Mouse (Mus musculus): ENCODE measurements around the gene Akap2. TPM values are rescaled to one million over a fixed set of nuclear protein-coding genes. Genes with fewer than 3 reads are reported as not detected.
A peak's percentile ranks its signal among the peaks of the same experiment; 100 is the strongest.

Akap2 gene
- polyA plus RNA-seq, 1 experiment from 2014 or later = 7.9 TPM

GRCm38 (mm10) chr4:57829131-57829530, 111.7 kb downstream of the Akap2 start:
- Histone ChIP-seq H3K4me2 (no peak overlapping the region), H3K27ac (no peak overlapping the region), H3K36me3 (ENCODE audit: poor library complexity, severe bottlenecking) (no peaks in the 10 kb centered on the region), H3K9ac (no peak overlapping the region), H3K4me3 (no peak overlapping the region), H3K27me3 (no peaks in the 10 kb centered on the region), H3K9me3 (replicated peaks) (no peaks in the 10 kb centered on the region), H3K4me1 (peaks cover 23% of the 10 kb centered on the region)
- no peak for ATAC-seq
- 73% methylated on average over 9 of the region's 9 CpGs for WGBS

DNA sequence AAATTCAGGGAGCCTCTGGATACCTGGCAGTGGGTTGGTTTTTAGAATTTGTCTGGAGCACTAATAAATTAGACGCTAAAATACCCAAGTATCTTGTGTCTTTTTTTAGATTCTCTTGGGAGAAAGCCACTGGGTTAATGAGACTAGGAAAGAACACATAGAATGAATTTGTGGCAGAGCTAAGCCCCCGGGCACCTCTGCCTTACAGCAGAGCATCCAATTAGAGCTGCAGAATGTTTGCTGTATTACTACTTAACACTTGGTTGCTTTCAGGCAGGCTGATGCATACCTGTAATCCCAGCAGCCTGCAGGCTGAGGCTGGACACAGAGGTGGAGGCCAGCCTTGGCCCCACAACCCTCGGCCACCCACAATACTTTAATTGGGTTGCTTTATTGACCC, 112.3 kb downstream of the Akap2 start:
- 0 out of 2 replicates have a peak overlapping the region, but pooled peaks have one; percentile 1 for H3K27ac ChIP-seq
- H3K4me1 ChIP-seq = peaks cover 17% of the 10 kb centered on the region
- no peaks in the 10 kb centered on the region for H3K36me3 ChIP-seq (ENCODE audit: poor library complexity, severe bottlenecking)
- H3K27me3 ChIP-seq = no peaks in the 10 kb centered on the region
- no peak overlapping the region for H3K4me3 ChIP-seq
- 40% methylated on average over 3 of the region's 3 CpGs for WGBS
- peak; percentile 71 for ATAC-seq
- no peak overlapping the region for H3K9ac ChIP-seq
- no peaks in the 10 kb centered on the region for H3K9me3 ChIP-seq (replicated peaks)
- no peak overlapping the region for H3K4me2 ChIP-seq

DNA sequence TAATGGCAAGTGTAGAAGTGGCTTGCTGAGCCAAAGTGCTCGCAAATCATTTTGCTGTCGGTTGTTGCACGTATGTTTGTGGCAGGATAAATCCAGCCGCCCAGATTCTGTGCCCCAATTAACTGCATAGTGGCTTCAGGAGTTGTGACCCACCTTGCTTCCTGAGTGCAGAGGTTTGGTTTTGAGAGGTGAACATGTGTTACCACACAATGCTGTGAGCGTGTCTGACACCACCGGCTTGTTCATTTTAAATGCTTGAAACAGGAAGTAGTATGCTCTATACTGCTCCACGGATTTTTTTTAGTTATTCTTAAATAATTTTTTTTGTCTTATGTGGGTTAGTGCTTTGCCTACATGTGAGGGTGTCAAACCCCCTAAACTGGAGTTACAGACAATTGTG, 114.9 kb downstream of the Akap2 start:
- no peak overlapping the region for H3K4me2 ChIP-seq
- no peaks in the 10 kb centered on the region for H3K27me3 ChIP-seq
- H3K36me3 ChIP-seq (ENCODE audit: poor library complexity, severe bottlenecking) = no peaks in the 10 kb centered on the region
- H3K4me1 ChIP-seq = 0 out of 2 replicates have a peak, but pooled peaks cover 6% of the 10 kb centered on the region
- H3K9ac ChIP-seq = no peak overlapping the region
- no peaks in the 10 kb centered on the region for H3K9me3 ChIP-seq (replicated peaks)
- H3K4me3 ChIP-seq = no peak overlapping the region
- no peak overlapping the region for H3K27ac ChIP-seq
- 61% methylated on average over 7 of the region's 7 CpGs for WGBS
- no peak for ATAC-seq

- Histone ChIP-seq H3K27ac (no peak overlapping the region), H3K36me3 (ENCODE audit: poor library complexity, severe bottlenecking) (no peaks in the 10 kb centered on the region), H3K4me1 (0 out of 2 replicates have a peak, but pooled peaks cover 6% of the 10 kb centered on the region), H3K4me3 (no peak overlapping the region), H3K4me2 (no peak overlapping the region), H3K27me3 (no peaks in the 10 kb centered on the region), H3K9ac (no peak overlapping the region), H3K9me3 (replicated peaks) (no peaks in the 10 kb centered on the region)
- 79% methylated on average over 4 of the region's 4 CpGs for WGBS
- ATAC-seq = no peak
Measured at GRCm38 (mm10) chr4:57833060-57833459, 115.6 kb downstream of the Akap2 start.

GRCm38 (mm10) chr4:57834141-57834540, 116.7 kb downstream of the Akap2 start:
- Histone ChIP-seq H3K36me3 (ENCODE audit: poor library complexity, severe bottlenecking) (no peaks in the 10 kb centered on the region), H3K27me3 (no peaks in the 10 kb centered on the region), H3K4me3 (no peak overlapping the region), H3K9ac (no peak overlapping the region), H3K9me3 (replicated peaks) (no peaks in the 10 kb centered on the region), H3K27ac (no peak overlapping the region), H3K4me1 (0 out of 2 replicates have a peak, but pooled peaks cover 6% of the 10 kb centered on the region), H3K4me2 (no peak overlapping the region)
- 85% methylated on average over 4 of the region's 4 CpGs for WGBS
- no peak for ATAC-seq

GRCm38 (mm10) chr4:57837089-57837488, 119.6 kb downstream of the Akap2 start:
- Histone ChIP-seq H3K27me3 (no peaks in the 10 kb centered on the region), H3K4me3 (no peak overlapping the region), H3K4me2 (no peak overlapping the region), H3K9me3 (replicated peaks) (no peaks in the 10 kb centered on the region), H3K27ac (no peak overlapping the region), H3K36me3 (ENCODE audit: poor library complexity, severe bottlenecking) (no peaks in the 10 kb centered on the region), H3K9ac (no peak overlapping the region), H3K4me1 (no peaks in the 10 kb centered on the region)
- WGBS = 79% methylated on average over 9 of the region's 9 CpGs
- ATAC-seq = no peak

DNA sequence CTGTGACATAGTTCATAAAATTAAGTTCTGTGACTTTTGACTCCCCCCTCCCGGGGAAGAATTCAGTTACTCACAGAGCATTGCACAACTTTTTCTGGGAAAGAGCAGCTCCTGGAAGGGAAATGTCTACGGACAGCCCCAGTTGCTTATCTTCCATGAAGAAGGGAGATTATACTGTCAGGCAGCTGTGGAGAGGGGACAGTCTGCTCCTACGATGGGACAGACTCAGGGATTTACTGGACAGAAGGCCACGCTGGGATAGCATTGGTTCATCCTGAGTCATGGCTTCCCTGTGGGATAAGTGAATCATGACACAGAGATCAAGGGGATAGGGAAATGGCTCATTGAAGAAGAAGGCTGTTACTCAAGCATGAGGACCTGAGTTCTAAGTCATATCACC, 121.9 kb downstream of the Akap2 start:
- H3K27ac ChIP-seq = no peak overlapping the region
- no peak overlapping the region for H3K9ac ChIP-seq
- no peak overlapping the region for H3K4me3 ChIP-seq
- ATAC-seq = no peak
- H3K4me1 ChIP-seq = no peaks in the 10 kb centered on the region
- WGBS = 79% methylated on average over 4 of the region's 4 CpGs
- no peaks in the 10 kb centered on the region for H3K36me3 ChIP-seq (ENCODE audit: poor library complexity, severe bottlenecking)
- no peaks in the 10 kb centered on the region for H3K27me3 ChIP-seq
- H3K9me3 ChIP-seq (replicated peaks) = no peaks in the 10 kb centered on the region
- H3K4me2 ChIP-seq = no peak overlapping the region

DNA sequence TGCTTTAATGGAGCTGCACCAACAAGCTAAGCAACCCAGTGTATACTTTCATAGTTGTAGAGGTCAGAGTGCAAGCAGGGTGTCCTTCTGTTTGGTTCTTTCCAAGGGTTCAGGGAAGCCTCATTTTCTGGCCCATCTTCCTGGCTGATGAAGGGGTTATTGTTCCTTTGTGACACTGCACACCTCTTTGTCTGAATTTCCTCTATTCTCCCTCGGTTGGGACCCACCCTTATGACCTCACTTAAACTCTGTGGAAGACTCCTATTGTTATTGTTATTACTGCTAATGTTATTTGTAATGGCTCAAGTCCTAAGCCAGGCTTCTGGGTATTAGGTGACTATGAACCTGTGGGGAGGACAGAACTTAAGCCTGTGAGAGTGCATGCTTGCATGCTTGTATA, 124.5 kb downstream of the Akap2 start:
- Histone ChIP-seq H3K4me3 (no peak overlapping the region), H3K9me3 (replicated peaks) (no peaks in the 10 kb centered on the region), H3K36me3 (ENCODE audit: poor library complexity, severe bottlenecking) (no peaks in the 10 kb centered on the region), H3K27me3 (no peaks in the 10 kb centered on the region), H3K9ac (no peak overlapping the region), H3K4me2 (no peak overlapping the region), H3K27ac (no peak overlapping the region), H3K4me1 (peaks cover 21% of the 10 kb centered on the region)
- ATAC-seq = no peak
- 21% methylated on average over 1 of the region's 1 CpGs for WGBS

DNA sequence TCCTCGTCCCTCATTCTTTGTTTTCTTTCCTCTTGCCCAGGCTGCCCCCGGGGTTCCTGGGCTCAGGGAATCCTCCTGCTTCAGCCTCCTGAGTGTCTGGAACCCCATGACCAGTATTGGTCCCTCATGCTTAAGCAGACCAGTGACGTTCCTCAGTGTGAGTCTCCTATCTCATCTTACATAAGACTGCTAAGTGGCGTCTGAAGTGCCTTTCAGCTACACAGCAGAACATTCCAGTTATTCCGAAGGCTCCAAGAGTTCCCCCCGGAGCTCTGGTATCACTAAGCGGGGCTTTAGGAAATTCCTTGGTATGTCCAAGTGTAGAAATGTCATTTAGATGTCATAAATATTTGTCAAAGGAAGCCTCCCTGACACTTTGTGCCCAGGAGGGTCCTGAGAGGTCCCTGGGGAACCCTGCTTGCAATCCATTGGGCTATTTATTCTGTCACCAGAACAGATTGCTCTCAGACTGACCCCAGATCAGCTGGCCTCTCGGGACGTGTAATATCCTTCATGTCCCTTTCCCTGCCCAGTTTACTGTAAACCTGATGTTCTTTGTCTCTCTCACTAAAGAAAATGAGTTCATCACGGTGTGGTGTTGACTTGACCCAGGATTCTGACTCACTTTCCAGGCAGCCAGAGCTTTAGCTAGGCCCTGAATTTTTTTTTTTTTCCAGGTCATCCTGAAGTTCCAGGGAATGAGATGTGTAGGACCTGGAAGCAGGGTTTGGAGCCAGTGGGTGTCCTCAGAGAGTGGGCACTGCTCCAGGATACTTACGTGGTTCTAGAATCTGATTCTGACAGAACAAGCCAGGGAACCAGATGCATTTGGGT, 125.2 kb downstream of the Akap2 start:
- H3K4me1 ChIP-seq = peaks cover 26% of the 10 kb centered on the region
- no peaks in the 10 kb centered on the region for H3K27me3 ChIP-seq
- ATAC-seq = no peak
- H3K9me3 ChIP-seq (replicated peaks) = no peaks in the 10 kb centered on the region
- H3K36me3 ChIP-seq (ENCODE audit: poor library complexity, severe bottlenecking) = no peaks in the 10 kb centered on the region
- 91% methylated on average over 11 of the region's 11 CpGs for WGBS
- no peak overlapping the region for H3K9ac ChIP-seq
- no peak overlapping the region for H3K4me2 ChIP-seq
- no peak overlapping the region for H3K27ac ChIP-seq
- no peak overlapping the region for H3K4me3 ChIP-seq

GRCm38 (mm10) chr4:57845031-57845431, 127.6 kb downstream of the Akap2 start:
- no peaks in the 10 kb centered on the region for H3K27me3 ChIP-seq
- no peaks in the 10 kb centered on the region for H3K36me3 ChIP-seq (ENCODE audit: poor library complexity, severe bottlenecking)
- H3K27ac ChIP-seq = 0 out of 2 replicates have a peak overlapping the region, but pooled peaks have one; percentile 8
- peak; percentile 77 for ATAC-seq
- peaks cover 26% of the 10 kb centered on the region for H3K4me1 ChIP-seq
- H3K4me3 ChIP-seq = peak overlapping the region; percentile 1; the same call in 1 of the 2 replicates
- H3K9ac ChIP-seq = peak overlapping the region; percentile 12
- no peaks in the 10 kb centered on the region for H3K9me3 ChIP-seq (replicated peaks)
- peak overlapping the region; percentile 49 for H3K4me2 ChIP-seq
- WGBS = 2% methylated on average over 10 of the region's 10 CpGs

- H3K36me3 ChIP-seq (ENCODE audit: poor library complexity, severe bottlenecking) = no peaks in the 10 kb centered on the region
- peak overlapping the region; percentile 8 for H3K27ac ChIP-seq
- no peaks in the 10 kb centered on the region for H3K27me3 ChIP-seq
- no peak for ATAC-seq
- peak overlapping the region; percentile 12 for H3K9ac ChIP-seq
- no peaks in the 10 kb centered on the region for H3K9me3 ChIP-seq (replicated peaks)
- H3K4me2 ChIP-seq = peak overlapping the region; percentile 49
- 16% methylated on average over 12 of the region's 12 CpGs for WGBS
- peak overlapping the region; percentile 1; the same call in 1 of the 2 replicates for H3K4me3 ChIP-seq
- H3K4me1 ChIP-seq = peaks cover 26% of the 10 kb centered on the region
Measured at GRCm38 (mm10) chr4:57845541-57846210, 128.2 kb downstream of the Akap2 start.

GRCm38 (mm10) chr4:57846381-57846990, 129.0 kb downstream of the Akap2 start:
- Histone ChIP-seq H3K36me3 (ENCODE audit: poor library complexity, severe bottlenecking) (no peaks in the 10 kb centered on the region), H3K27ac (no peak overlapping the region), H3K9ac (no peak overlapping the region), H3K4me3 (no peak overlapping the region), H3K4me2 (peak overlapping the region; percentile 49), H3K9me3 (replicated peaks) (no peaks in the 10 kb centered on the region), H3K4me1 (peaks cover 29% of the 10 kb centered on the region), H3K27me3 (no peaks in the 10 kb centered on the region)
- 53% methylated on average over 12 of the region's 12 CpGs for WGBS
- no peak for ATAC-seq
